Mouse (Mus musculus) adrenal gland, postnatal 14 days (tissue): Measurements from ENCODE around the gene Rpia. TPM values are rescaled to one million over a fixed set of nuclear protein-coding genes. Genes with fewer than 3 reads are reported as not detected.
"Not testable (repeated sequence)": the region's sequence is repeated elsewhere in the genome, so short reads cannot be mapped to it uniquely, and the experiment has no call there.

Source experiments
- DNase-seq: peaks from one replicate; pipeline ENCODE4 v3.0.0; 2021; ENCODE audit warnings: mixed read lengths
- long read RNA-seq, 2 experiments: library from polyadenylated mRNA; stranded (forward); transcript quantifications; one replicate each; pipeline ENCODE4 v2.0.0; 2021
- total RNA-seq: library from RNA; stranded (reverse); gene quantifications from 2 replicates; pipeline ENCODE4 v1.2.3, GENCODE M21; 2021

Gene Rpia
- 21.0 and 23.7 TPM in 2 replicates for total RNA-seq
- long read RNA-seq, experiment 1, result 0 reads
- long read RNA-seq, experiment 2, partial matches to known transcripts, result 0 of 2 reads
- long read RNA-seq, experiment 2, other reads (novel, unspliced or antisense), result 1 of 2 reads

DNA sequence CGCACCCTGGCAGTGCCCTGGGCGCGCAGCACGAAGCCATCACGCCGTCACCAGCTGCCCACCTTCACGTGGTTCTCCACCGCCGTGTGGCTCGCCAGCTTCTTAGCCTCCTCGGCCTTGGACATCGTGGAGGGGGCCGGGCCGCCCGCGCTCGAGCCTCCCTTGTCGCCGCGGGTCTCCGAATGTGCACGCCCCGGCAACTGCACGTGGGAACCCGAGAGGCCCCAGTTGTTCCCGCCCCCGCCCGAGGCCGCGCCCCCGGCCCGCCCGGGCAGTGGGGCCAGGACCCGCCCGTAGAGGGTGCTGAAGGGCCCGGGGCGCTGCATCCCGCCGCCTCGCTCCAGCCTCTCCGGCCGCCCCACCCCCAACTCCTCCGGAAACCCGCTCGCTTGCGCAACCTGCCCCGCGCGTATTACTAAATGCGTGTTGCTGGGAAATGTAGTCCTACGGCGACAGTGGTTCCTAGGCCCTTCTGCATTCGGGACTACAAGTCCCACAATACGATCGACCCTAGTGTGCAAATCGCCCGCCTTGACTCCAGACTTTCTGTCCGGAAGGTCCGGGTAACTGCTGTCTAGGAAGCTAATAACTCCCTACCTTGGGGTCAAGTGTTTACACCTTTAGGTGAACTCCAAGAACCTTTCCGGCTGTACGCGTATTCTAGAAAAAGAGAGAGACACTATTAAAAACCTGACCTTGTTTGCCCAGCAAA lies at the start of gene Rpia:
Gene Rpia (minus strand): TSS at position 409 of the 712 bp plus-strand sequence.
- DNase-seq, result peak; percentile 100

DNA sequence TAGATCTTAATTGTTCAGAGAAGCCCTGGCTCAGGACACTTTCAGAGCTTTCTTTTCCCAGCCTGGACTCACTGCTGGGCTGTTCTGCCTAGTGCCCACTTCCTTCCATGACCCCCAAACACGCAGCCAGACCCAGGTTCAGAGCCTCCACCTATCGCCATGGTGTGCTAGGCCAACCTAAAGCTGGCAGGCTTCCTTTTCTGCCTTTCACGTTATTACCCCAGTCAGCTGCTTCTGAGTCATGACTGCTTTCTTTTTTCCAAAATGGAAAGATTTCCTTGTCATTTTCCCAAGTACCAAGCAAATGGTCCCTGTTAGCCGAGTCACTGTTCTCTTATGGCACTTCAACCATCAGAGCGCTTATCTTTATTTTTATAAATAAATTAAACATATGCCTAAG lies 48.2 kb upstream of the Rpia start:
- DNase-seq, result no peak

DNA sequence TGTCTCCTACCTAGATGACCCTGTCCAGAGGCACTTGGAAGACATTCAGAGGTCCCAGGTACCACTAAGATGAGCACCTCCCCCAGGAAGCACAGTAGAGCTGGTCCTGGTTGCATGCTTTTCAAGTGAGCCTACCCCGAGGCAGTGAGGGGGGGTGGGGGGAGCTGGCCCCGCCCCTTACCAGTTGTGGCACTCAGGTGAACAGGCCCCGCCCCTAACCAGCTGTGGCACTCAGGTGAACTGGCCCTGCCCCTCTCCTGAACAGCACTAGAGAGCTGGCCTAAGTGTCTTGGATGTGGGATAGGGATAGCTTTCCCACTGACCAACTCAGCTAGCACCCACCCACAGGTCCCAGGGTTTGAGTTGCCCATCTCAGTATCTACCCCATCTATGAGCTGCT lies 46.5 kb upstream of the Rpia start:
- DNase-seq, result no peak

DNA sequence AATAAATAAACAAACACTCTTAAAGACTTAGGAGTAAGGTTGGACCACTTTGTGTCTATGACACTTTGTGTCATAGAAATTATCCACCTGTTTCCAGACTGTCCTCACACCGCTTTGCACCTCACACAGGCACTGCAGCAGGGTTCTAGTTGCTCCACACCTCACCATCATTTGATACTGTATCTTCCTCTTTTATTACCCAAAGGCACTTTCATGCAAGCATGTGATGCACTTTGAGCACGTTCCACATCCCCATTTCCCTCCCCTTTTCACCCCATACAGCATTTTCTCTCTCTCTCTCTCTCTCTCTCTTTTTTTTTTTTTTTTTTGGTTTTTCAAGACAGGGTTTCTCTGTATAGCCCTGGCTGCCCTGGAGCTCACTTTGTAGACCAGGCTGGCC lies 45.3 kb upstream of the Rpia start:
- no peak for DNase-seq

DNA sequence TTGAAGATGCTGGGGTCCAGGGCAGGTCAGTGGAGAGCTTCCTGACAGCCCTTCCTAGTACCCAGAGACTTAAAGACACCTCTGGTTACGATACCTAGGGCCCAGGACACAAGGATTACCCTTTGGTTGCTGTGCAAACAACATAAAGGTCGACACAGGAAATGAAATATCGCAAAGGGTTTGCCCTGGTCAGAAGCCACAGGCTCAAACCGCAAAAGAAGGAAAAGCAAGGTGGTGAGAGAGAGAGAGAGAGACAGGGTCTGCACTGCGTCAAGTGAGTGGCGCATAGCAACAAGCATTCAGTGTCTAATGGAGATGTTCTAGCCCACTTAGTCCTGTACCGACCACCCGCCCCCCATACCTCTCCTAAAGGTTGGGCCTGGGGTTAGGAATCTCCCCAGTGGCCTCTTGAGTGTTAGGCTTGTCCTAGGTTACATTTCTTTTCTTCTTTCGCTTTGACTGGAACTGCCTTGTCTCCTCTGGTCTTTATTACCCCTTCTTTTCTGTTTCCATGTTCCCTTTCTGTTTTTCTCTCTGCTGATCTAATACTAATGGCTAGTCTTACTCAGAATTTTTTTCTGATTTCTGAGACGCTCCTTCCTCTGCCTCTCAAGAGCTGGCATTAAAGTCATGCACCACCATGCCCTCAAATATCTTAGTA lies 39.3 kb upstream of the Rpia start:
- no peak for DNase-seq

DNA sequence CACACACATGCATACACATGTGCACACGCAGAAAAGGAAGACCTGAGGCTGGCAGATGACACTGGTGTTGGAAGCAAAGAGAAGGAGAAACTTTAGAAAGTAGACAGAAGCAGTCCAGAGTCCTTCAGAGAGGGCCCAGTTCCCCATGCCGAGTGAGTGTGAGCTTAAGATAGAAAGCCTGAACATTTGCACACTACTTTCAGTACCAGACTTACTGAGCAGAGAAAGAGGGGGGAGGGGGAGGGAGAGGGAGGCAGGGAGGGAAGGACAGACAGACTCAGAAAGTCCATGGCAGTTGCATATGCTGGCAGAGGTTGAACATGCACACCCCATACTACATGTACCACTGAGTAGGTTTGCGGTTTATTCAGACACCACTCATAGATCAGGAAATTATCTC lies 38.5 kb upstream of the Rpia start:
- DNase-seq, result no peak

DNA sequence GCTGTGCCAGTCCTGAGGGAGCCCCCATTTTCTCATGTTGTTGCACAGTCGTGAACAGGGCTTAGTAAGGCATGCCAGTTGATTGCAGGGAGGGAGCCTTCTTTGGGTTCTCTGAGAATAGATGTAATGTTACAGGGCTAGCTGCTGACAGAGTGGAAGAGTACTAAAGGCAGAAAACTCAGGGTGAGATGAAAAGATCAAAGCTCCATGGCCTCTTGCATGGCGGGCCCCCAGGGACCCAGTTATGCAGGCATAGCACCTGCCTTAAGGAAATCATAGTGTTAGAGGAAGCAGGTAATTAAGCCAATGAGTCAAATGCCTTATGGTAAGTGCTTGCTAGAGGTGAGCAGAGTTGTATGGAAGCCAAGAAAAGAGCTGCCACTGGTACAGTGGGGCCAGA lies 37.4 kb upstream of the Rpia start:
- DNase-seq, result no peak

DNA sequence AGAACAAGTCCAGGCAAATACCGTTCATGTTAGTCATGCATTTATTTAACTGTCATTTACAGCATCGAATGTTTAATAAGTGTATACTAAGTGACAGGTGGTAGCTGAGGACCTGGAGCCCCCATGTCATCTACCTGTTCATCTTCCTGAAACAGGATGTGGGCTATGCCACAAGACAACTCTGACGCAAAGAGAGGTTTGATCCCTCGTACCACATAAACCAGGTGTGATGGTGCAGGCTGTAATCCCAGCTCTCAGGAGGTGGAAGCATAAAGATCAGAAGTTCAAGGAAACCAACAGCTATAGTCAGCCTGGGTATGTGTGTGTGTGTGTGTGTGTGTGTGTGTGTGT lies 32.9 kb upstream of the Rpia start:
- no peak for DNase-seq

DNA sequence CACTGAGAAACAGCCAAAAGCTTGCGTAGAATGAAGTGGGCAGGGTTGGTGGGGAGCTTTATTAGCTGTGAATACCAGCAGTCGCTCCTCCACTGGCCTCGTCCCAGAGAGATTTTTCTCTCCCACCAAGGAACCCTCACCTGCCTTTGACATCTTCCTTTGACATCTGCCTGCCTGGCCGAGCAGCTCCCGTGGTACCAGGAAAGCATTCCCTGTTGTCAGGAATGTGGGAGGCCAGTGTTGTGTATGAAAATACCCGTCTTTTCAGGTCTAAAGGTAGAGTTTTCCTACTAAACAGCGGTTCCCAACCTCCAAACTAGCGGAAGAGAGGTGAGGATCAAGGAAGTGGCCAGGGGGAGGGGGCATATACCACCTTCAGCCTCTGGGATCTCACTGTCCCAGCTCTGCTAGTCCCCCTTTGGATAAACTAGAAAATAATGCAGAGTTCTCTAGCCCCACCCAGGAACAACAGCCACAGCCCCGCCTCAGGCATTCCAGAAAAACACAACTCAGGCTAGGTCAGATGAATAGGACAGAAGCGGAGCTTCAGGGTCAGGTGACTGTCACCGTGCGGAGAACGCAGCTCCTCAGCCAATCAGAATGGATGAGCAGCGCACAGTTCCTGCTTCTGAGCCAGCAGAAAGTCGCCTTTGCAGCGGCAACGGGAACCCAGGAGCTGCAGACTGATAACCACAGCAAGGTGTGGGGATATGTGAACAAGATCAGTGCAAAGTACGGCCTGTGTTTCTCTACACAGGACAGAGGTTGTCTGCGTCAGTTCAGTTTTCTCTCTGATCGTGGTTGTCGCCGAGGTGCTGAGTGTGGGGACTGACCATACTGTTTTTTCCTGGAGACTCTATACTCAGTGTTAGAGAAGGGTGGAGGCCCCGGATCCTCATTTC lies 32.3 kb upstream of the Rpia start:
- peak; percentile 87 for DNase-seq

DNA sequence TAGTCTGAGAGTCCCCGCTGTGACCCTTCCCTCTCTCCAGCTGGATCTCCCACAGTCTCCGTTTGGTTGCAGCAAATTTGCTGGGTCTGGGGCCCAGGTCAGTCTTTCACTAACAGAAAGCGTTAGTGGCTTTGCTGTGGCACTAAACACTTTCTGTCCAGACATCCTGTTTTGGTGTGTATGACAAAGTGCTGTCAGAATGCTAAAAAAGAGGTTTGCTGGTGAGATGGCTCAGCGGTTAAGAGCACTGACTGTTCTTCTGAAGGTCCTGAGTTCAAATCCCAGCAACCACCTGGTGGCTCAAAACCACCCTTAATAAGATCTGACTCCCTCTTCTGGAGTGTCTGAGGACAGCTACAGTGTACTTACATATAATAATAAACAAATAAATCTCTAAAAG lies 31.2 kb upstream of the Rpia start:
- not testable (repeated sequence) for DNase-seq

DNA sequence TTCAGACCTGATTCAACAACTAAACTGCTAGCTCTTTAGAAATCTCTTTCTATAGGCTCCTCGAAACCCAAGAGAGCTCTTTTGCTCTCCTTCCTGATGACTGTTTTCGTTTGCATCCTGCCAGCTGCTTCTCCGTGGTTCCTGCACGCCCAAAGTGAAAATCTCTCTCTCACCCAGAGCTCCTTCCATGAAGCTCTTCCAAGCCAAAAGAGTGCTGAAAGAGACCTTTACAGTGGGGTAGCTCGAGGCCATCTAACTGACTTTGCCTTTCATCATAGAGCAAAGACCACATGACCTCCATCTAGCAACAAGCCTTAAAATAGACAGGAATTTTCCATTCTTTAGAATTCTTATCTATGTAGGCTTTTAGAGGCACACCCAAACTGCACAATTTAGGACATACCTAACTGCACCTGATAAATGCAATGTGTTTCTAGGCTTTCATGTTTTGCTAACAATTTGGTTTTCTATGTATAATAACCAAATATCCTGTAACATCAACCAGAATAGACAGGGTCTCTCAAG lies 30.4 kb upstream of the Rpia start:
- DNase-seq, result no peak

DNA sequence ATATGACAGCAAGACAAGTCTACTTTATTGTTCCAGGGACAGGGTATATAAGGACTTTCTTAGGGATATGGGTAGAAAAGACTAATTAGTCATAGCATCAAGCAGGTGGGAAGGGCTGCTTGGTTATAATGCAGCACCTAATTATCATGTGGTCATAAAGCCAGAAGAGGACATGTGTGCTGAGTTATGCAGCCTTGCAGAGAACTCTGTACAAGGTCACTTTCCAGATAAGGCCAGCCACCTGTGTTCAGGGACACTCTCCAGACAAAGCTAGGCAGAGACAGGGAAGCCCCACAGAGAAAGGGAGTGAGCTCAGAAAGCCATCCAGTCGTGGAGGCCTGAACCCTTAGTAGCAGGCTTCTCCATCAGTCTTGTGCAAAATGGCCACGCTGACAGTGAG lies 29.5 kb upstream of the Rpia start:
- DNase-seq, result peak; percentile 32

DNA sequence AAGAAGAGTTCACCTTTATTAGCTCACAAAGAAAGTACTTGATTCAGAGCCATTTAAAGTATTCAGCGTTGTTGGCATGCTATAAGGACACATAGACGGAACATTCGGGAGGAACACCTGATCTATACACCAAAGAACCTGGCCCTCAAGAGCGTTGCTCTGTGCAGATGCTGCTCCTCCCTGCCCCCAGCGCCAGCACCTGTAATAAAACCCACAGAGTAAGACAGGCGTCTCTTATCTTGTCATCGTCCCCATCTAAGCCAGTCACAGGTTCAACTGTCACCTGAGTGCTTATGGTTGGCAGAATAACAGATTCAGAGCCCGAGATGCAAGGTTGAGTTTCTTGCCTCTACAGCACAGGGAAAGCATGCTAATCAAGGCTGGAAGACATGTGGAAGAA lies 23.4 kb upstream of the Rpia start:
- no peak for DNase-seq

DNA sequence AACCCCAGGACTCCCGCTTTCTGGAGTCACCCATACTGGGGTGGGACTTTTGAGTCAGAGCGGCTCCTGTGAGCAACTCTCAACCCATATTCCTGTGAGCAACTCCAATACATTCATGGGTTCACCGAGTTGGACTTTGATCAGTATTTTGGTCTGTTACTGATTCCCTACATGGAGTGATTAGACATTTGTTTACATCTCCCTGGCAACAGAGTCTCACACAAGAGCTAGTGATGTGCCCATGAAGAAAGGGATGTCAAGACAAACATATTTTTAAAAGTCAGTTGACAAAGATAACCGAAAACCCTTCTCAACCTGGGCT lies 22.6 kb upstream of the Rpia start:
- DNase-seq, result no peak

DNA sequence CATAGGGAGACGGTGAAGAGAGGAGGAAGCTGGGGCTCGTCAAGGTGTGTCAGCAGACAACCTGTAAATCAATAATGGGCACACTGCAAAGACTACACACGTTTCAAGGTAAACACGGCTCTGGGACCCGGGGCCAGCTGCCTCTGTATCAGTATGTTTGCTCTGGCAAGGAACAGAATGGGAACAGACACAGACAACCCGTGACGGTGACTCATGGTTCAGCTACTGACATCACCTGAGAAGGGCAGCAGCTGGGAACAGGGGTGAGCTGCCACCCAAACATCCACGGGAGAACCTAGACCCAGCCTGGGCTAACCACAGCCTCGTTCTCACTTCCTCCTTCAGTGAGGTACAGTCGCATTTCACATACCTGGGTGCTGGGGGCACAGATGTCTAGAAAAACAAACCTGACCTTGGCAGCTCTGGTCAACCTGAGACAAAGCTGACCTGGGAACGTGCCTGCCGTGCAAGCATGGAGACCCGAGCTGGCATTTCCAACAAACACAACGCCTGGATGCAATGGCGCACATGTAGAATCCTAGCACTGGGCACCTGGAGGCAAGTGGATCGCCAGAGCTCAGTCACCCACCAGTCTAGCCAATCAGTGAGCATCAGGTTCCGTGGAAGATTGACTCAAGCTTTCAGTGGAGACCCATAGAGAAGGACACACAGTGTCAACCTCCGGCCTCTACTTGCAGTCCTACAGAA lies 22.0 kb upstream of the Rpia start:
- DNase-seq, result no peak

DNA sequence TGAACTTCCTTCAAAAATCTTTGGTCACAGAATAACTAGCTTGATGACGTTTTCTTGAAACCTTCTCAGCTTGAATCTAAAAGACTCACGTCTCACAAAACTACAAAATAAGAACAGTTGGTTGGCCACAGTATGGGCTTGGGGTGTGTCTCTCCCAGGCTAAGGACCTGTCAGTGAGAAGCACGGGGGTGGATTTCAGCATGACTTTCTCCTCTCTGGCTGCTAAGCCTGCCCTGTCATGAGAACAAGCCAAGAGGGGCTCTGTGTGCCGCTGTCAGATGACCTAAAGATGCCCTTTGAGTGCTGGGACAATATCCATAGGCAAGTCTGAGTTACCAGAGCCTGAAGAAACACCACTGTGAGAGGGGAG lies 20.5 kb upstream of the Rpia start:
- no peak for DNase-seq

DNA sequence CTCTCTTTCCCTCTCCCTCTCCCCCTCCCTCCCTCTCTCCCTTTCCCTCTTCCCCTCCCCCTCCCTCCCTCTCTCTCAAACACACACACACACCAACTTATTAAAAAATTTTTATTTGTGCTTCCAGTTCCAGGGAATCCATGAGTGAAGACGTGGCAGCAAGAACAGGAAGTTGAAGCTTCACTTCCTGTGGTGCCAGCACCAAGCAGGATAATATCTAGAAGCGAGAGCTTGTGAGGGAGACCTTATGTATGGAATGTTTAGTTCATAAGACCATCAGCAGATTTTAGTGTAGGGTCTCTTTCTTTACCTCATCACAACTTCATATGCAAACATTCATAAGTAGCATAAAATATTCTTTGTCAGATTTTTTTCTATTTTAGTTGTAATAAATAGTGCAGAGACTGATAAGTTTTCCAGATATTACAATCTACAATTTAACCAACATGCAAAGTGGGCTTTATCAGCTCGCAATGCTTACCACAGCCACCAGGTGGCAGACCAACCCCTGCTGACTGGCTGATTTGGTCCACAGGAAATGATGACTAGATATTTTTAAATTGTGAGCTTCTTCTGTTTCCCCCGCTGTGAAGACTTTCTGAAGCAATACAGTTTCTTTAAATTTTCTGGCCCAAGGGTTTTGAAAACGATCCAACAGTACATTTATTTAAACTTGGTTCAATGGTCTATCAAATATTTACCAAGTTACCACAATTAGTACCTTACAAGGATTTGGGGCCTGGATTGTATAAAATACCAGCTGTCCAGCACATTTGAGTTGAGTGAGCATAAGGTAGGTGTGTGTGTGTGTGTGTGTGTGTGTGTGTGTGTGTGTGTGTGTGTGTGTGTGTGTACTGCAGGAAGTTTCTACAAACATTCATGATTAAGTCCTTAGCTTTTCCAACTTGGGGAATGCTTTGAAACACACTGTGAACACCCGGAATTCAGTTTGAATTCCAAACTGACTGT lies 19.8 kb upstream of the Rpia start:
- peak; percentile 84 for DNase-seq

DNA sequence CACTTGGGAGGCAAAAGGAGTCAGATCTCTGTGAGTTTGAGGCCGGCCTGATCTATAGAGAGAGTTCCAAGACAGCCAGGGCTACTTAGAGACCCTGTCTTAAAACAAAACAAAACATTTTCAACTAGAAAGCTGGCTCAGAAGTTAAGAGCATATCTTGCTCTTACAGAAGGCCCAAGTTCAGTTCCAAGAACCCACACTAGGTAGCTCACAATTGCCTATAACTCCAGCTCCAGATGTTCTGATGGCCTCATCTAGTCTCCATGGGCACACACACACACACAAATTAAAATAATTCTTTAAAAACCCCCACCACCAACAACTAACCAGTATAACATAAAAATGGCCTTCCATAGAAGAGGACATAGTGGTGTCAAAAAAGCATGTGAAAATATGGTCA lies 18.5 kb upstream of the Rpia start:
- no peak for DNase-seq

DNA sequence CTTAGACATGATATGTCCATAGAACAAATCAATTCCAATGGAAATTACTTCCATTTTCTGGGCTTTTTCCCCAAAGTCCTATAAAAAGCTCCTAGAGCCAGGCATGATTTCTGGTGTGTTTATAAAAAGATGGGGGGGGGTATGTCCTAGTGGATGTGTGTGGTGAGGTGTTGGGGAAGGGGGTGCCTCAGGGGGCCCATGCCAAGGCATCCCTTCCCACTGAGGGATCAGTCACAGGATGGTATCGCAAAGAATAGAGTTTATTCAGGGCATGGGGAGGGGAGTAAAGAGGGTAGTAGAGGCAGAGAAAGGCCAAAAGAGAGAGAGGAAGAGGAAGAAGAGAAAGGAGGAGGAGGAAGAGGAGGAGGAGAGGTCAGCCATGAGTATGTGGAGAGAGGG lies 14.5 kb upstream of the Rpia start:
- DNase-seq, result no peak

DNA sequence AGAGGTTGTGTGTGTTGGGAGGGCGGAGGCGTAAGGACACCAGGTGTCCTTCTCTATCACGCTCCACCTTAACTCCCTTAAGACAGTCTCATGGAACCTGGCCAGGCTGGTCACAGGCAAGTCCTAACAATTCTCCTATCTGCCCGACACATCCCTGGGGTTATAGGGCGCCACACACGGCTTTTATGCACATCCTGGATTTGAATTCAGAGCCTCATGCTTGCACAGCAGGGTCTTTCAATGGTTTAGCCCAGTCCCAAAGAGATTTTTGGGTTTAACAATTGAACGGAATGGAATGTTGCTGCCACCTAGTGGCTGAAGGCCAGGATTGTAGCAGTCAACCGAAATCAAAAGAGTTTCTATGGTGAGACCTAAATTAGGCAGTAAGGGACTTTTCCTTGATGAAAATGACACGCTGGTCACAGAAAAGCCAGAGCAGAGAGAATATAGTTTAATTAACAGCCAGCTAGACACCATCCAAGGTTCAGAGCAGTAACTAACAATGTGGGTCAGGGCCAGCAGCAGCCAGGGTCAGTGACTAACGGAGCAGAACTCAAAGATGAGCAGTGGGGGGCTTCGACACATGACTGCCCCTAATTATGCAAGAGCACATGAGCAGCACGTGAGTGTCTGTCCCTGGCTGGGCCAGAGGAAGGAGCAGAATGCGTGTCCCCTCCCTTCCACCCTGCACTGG lies 13.9 kb upstream of the Rpia start:
- DNase-seq, result peak; percentile 72

DNA sequence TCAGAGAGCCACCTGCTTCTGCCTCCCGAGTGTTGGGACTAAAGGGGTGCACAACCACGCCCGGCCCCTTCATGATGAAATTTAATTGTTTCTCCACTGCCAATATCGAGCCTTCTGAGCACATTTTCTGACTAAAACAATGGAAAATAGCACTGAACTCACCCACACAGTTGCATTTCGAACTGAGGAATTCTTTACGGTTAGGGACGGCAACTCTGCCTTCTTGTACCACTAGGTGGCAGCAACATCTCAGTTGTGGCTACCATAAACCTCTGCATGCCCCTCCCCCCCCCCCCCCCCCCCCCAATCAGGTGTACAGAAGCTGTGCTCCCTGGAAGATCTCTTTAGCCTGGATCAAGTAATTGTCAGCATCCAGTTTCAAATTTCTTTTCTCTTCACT lies 13.2 kb upstream of the Rpia start:
- peak; percentile 68 for DNase-seq
